Mouse (Mus musculus) stomach, postnatal 0 days (tissue): ENCODE data around the gene Krba1. TPM values are rescaled to one million over a fixed set of nuclear protein-coding genes. Genes with fewer than 3 reads are reported as not detected.

Experiments
- ATAC-seq: fragments of 200-750 bp; cut with Nextera tagmentation; 2 replicates; pipeline ENCODE4 v1.8.0; 2017; ENCODE audit not compliant: low FRiP score, low TSS enrichment
- DNase-seq: peaks from one replicate; pipeline ENCODE4 v3.0.0-alpha.2; 2016; ENCODE audit warnings: low spot score
- H3K27ac ChIP-seq: fragments of 300-500 bp; sonication (generic); replicated peaks from 2 replicates; pipeline ENCODE4 v1.5.1; 2014; ENCODE audit warnings: mild to moderate bottlenecking, control low read depth
- H3K27me3 ChIP-seq: fragments of 300-500 bp; sonication (generic); 2 replicates; pipeline ENCODE4 v1.6.1; 2014; ENCODE audit warnings: low read length; ENCODE audit not compliant: control insufficient read depth, insufficient read depth
- H3K36me3 ChIP-seq: fragments of 300-500 bp; sonication (generic); 2 replicates; pipeline ENCODE4 v1.6.1; 2014; ENCODE audit warnings: low read length, mixed read lengths; ENCODE audit not compliant: control insufficient read depth, insufficient read depth
- H3K4me1 ChIP-seq: fragments of 300-500 bp; sonication (generic); replicated peaks from 2 replicates; pipeline ENCODE4 v1.6.1; 2014; ENCODE audit warnings: antibody characterized with exemption; ENCODE audit not compliant: control insufficient read depth, insufficient read depth
- H3K4me2 ChIP-seq: fragments of 300-500 bp; sonication (generic); replicated peaks from 2 replicates; pipeline ENCODE4 v1.6.1; 2014; ENCODE audit warnings: low read depth, mild to moderate bottlenecking, control low read depth, moderate library complexity
- H3K4me3 ChIP-seq: fragments of 300-500 bp; sonication (generic); 2 replicates; pipeline ENCODE4 v1.5.1; 2014; ENCODE audit warnings: low read depth, low read length, control low read depth
- H3K9ac ChIP-seq: fragments of 300-500 bp; sonication (generic); 2 replicates; pipeline ENCODE4 v1.6.1; 2014; ENCODE audit warnings: mild to moderate bottlenecking, low read length, control low read depth, mixed read lengths
- H3K9me3 ChIP-seq: fragments of 300-500 bp; sonication (generic); 2 replicates; pipeline ENCODE4 v1.6.1; 2016; ENCODE audit warnings: low read length; ENCODE audit not compliant: control insufficient read depth
- CTCF ChIP-seq: IDR thresholded peaks from 2 replicates; pipeline ENCODE4 v1.5.1; 2016; ENCODE audit warnings: antibody characterized with exemption, low read depth, mild to moderate bottlenecking, moderate library complexity
- EP300 ChIP-seq: optimal IDR thresholded peaks from 2 replicates; pipeline ENCODE3; 2016; ENCODE audit warnings: antibody characterized with exemption
- WGBS: fragments of 180-500 bp; shearing (Covaris S2); extraction: QIAGEN DNeasy Blood & Tissue Kit; methylation state at CpG from one replicate; pipeline ENCODE4 v1.1.7; 2014; 5-methylcytosine and 5-hydroxymethylcytosine counted together
- polyA plus RNA-seq: library from polyadenylated mRNA; unstranded; fragments of >200 nt; fragmentation: Nextera tagmentation; extraction: Ambion mirVana; gene quantifications from 2 replicates; pipeline ENCODE4 v1.2.1, GENCODE M21; 2015

Gene Krba1
- polyA plus RNA-seq, 1 experiment from 2014 or later: 5.4 TPM

- no peaks in the 10 kb centered on the region for H3K27me3 ChIP-seq
- H3K27ac ChIP-seq: no peak overlapping the region
- H3K9me3 ChIP-seq: no peaks in the 10 kb centered on the region
- WGBS: 51% methylated on average over 4 of the region's 4 CpGs
- DNase-seq (no peak), ATAC-seq (no peak)
- no peaks in the 10 kb centered on the region for H3K36me3 ChIP-seq
- no peaks in the 10 kb centered on the region for H3K4me1 ChIP-seq
- H3K4me2 ChIP-seq: no peak overlapping the region
- no peak overlapping the region for H3K9ac ChIP-seq
- H3K4me3 ChIP-seq: no peak overlapping the region
- no peak for TF ChIP-seq EP300
- no peak for TF ChIP-seq CTCF
Observed at GRCm38 (mm10) chr6:48428769-48429557, 33.6 kb downstream of the Krba1 start.

GRCm38 (mm10) chr6:48430748-48431147, 35.4 kb downstream of the Krba1 start:
- no peak overlapping the region for H3K4me3 ChIP-seq
- no peak overlapping the region for H3K27ac ChIP-seq
- no peak overlapping the region for H3K4me2 ChIP-seq
- no peaks in the 10 kb centered on the region for H3K36me3 ChIP-seq
- 69% methylated on average over 5 of the region's 5 CpGs for WGBS
- TF ChIP-seq EP300 (no peak), CTCF (no peak)
- no peaks in the 10 kb centered on the region for H3K9me3 ChIP-seq
- no peak overlapping the region for H3K9ac ChIP-seq
- H3K4me1 ChIP-seq: no peaks in the 10 kb centered on the region
- no peak for ATAC-seq
- H3K27me3 ChIP-seq: no peaks in the 10 kb centered on the region
- no peak for DNase-seq

- TF ChIP-seq CTCF (peak; percentile 47), EP300 (peak; percentile 51)
- DNase-seq: peak; percentile 40
- peaks cover 5% of the 10 kb centered on the region for H3K36me3 ChIP-seq
- H3K4me1 ChIP-seq: peaks cover 5% of the 10 kb centered on the region
- H3K27me3 ChIP-seq: no peaks in the 10 kb centered on the region
- ATAC-seq: peak; percentile 73
- H3K9ac ChIP-seq: no peak overlapping the region
- no peaks in the 10 kb centered on the region for H3K9me3 ChIP-seq
- H3K27ac ChIP-seq: peak overlapping the region; percentile 77
- WGBS: 31% methylated on average over 12 of the region's 12 CpGs
- H3K4me2 ChIP-seq: peak overlapping the region; percentile 37
- peak overlapping the region; percentile 4; the same call in 1 of the 2 replicates for H3K4me3 ChIP-seq
Observed at GRCm38 (mm10) chr6:48432893-48433816, 37.8 kb downstream of the Krba1 start.

GRCm38 (mm10) chr6:48434651-48435050, 39.3 kb downstream of the Krba1 start:
- H3K4me3 ChIP-seq: no peak overlapping the region
- no peak overlapping the region for H3K9ac ChIP-seq
- no peak for TF ChIP-seq EP300
- TF ChIP-seq CTCF: no peak
- H3K36me3 ChIP-seq: peaks cover 14% of the 10 kb centered on the region
- H3K27ac ChIP-seq: 0 out of 2 replicates have a peak overlapping the region, but pooled peaks have one; percentile 13
- peaks cover 5% of the 10 kb centered on the region for H3K4me1 ChIP-seq
- H3K27me3 ChIP-seq: no peaks in the 10 kb centered on the region
- H3K9me3 ChIP-seq: no peaks in the 10 kb centered on the region
- no peak for DNase-seq
- WGBS: 43% methylated on average over 6 of the region's 6 CpGs
- ATAC-seq: no peak
- H3K4me2 ChIP-seq: no peak overlapping the region

GRCm38 (mm10) chr6:48435111-48435510, 39.7 kb downstream of the Krba1 start:
- ATAC-seq: no peak
- no peaks in the 10 kb centered on the region for H3K9me3 ChIP-seq
- H3K9ac ChIP-seq: no peak overlapping the region
- H3K27ac ChIP-seq: 0 out of 2 replicates have a peak overlapping the region, but pooled peaks have one; percentile 13
- H3K4me2 ChIP-seq: no peak overlapping the region
- DNase-seq: no peak
- peaks cover 5% of the 10 kb centered on the region for H3K4me1 ChIP-seq
- TF ChIP-seq CTCF: no peak
- no peak for TF ChIP-seq EP300
- H3K4me3 ChIP-seq: no peak overlapping the region
- H3K27me3 ChIP-seq: no peaks in the 10 kb centered on the region
- 30% methylated on average over 5 of the region's 5 CpGs for WGBS
- peaks cover 14% of the 10 kb centered on the region for H3K36me3 ChIP-seq
